Mouse (Mus musculus) B cell, adult (primary cell): ENCODE results near the gene Map2. TPM values are rescaled to one million over a fixed set of nuclear protein-coding genes. Genes with fewer than 3 reads are reported as not detected.

Source experiments
- total RNA-seq: library from RNA; stranded (reverse); gene quantifications from 4 replicates; pipeline ENCODE4 v1.2.4, GENCODE M21; 2023; ENCODE audit not compliant: inconsistent age

The Map2 gene
- total RNA-seq: 0.71 to 3.6 TPM (median 1.5 TPM) in 4 replicates

GRCm38 (mm10) chr1:66175041-66175665, at the start of gene Map2:
Gene Map2 (plus strand): TSS chr1:66175273.

GRCm38 (mm10) chr1:66467821-66468703, 293.0 kb downstream of the Map2 start, which contains the start of gene Unc80:
Gene Unc80 (plus strand): TSS chr1:66468367.

Other genes starting within 250 kb of the Map2 start
- gene Crygf, start 248.8 kb upstream of the Map2 start, total RNA-seq: not detected in 4 replicates